Mouse (Mus musculus) testis, postnatal 14 days (tissue): ENCODE measurements at regions not wholly inside any gene's neighbourhood (a gene's known extent, or its start where the extent isn't known, plus 50 kb on each side); places are given as distances from the start of the nearest gene placed in this dataset.

Experiments
- DNase-seq: peaks from one replicate; pipeline ENCODE4 v3.0.0; 2021; ENCODE audit warnings: low spot score

- no peak for DNase-seq
Observed at GRCm38 (mm10) chr12:31130434-31130833, 56.8 kb downstream of the Fam110c start.

GRCm38 (mm10) chr12:31134465-31134992 is 60.9 kb downstream of the Fam110c start:
- DNase-seq = no peak

DNA sequence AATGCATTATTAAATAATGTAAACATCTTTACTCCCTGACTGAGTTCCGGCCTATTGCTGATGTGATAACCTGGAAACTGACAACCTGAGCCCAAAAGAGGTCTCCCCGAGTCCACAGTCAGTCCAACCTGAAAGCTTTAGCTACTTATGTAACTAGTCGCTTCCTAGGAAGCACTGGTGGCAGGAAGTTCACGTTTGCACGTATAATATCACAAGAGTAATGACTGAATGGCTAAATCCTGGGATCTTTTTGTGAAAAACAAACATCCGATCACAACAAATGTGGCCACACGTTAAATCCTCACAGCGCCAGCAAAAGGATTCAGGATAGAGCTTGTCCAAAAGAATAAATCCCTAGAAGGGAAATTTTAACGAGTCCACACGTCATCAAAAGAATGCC is 62.7 kb downstream of the Fam110c start:
- no peak for DNase-seq

DNA sequence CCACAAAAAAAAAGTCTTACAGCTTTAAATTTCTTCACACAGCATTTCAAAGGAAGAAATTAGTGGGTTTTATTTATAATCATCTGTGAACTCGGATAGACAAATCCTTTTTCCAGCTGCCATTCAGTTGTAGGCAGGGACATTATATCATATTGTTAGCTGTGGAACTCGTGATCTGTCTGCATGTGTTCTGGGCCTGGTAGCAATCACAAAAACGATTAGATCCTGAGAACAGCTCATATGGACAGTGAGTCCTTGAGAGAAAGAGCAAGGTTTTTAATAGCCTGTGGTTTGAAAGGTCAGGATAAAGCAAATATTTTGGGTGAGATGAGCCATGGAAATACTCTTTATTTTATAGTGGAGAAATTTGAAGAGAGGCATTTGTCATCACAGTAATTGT is 63.2 kb downstream of the Fam110c start:
- DNase-seq = no peak

DNA sequence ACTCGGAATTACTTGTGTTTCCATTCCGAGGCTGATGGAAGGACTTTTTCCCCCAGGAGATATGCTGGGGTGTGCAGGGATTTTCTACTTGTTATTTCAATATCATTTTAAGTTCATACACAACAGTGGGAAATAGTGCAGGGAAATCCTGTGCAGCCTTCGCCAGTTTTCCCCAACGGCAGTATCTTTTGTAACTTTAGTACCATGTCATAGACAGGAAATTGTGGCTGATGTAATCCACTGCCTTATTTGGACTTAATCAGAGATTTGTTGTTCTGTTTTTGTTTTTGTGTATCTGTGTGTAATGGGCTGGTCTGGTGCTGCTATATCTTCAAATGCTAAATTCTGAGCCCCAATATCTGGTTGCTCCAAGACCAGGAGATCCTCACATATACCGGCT is 63.8 kb downstream of the Fam110c start:
- DNase-seq = no peak

- DNase-seq = no peak
Observed at GRCm38 (mm10) chr12:31139853-31140252, 66.2 kb downstream of the Fam110c start.

DNA sequence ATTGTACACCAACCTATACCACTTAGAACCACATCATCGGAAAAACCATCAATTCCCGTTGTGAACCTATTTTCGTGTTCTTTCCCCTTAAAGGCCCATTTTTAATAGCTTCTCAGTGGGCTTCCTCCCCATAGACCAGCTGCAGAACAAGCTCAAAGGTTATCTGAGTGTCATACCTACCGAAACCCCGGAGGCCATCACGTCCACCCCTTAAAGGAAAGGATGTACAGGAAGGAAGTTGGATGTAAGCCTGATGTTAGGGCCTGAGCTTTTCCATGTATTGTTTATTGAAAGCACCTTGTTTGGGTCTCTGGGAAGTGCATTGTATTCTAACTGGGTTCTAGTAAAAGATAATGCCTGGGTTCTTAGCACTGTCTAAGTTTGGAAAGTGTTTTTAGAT is 69.6 kb downstream of the Fam110c start:
- DNase-seq = no peak

- DNase-seq = no peak
Observed at GRCm38 (mm10) chr12:31145032-31145781, 71.5 kb downstream of the Fam110c start.

DNA sequence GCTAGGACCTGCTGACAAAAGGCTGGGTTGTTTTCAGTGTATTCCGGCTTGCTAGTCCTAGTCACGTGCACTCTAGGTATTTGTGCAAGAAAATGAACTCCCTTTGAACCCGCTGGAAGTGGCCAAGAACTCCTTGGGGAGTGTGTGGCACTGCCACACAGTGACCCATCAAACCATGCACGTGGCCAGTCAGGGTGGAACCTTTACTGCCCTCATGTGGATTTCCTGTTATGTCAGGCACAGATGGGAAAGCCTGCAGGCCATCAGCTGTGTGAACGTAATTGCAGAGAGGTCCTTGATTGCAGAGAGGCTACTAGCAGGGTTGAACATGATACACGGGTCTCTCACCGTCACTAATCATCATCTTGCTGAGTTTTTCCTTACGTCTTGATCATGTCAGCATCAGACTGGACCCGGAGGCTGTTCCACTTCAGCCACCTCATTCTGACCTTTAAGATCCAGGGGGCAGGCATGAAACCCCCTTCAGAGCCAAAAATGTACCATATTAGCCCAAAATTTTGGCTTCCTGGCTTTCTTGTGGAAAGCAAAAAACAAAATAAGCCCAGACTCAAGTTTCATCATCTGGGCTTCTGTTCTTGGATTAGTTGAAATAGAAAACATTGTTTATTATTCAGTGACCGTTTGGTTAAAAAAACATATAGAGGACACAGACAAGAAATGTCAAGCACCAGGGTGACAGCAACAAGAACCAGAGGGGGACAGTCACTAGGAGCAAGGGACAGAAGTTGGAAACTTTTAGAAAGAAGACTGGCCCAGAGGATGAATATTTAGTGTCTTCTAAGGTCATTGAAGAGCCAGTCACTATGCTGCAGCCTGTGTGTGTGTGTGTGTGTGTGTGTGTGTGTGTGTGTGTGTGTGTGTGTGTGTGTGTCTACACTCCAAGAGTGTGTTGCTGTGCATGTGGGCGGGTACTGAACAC is 75.0 kb downstream of the Fam110c start:
- DNase-seq = no peak

GRCm38 (mm10) chr12:31153720-31154119 is 80.1 kb downstream of the Fam110c start:
- DNase-seq = no peak

GRCm38 (mm10) chr12:31154608-31155011 is 80.9 kb downstream of the Fam110c start:
- peak; percentile 47 for DNase-seq

- DNase-seq = no peak
Observed at GRCm38 (mm10) chr12:31156154-31156720, 82.6 kb downstream of the Fam110c start.

- no peak for DNase-seq
Observed at GRCm38 (mm10) chr12:31157453-31157852, 83.1 kb upstream of the Gm6993 start.

GRCm38 (mm10) chr12:31157890-31158289 is 82.7 kb upstream of the Gm6993 start:
- DNase-seq = no peak

GRCm38 (mm10) chr12:31158885-31159284 is 81.7 kb upstream of the Gm6993 start:
- no peak for DNase-seq

DNA sequence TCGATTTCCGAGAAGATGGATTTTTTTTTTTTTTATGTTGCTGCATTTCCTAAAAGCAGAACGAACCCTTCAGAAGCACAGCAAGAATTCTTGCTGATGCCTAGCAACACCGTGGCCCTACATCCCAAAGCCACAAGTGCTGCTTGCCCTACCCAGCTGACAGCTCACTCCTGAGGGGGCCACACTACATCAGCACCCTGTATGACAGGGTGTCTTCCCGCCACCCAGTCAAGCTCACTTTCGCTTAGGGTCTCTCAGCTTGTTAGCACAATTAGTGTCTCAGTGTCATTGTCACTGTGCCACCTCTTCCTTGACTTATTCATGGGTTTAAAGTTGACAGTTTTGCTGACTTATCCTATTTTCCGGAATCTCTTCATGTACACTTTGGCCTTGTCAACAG is 81.2 kb upstream of the Gm6993 start:
- no peak for DNase-seq

DNA sequence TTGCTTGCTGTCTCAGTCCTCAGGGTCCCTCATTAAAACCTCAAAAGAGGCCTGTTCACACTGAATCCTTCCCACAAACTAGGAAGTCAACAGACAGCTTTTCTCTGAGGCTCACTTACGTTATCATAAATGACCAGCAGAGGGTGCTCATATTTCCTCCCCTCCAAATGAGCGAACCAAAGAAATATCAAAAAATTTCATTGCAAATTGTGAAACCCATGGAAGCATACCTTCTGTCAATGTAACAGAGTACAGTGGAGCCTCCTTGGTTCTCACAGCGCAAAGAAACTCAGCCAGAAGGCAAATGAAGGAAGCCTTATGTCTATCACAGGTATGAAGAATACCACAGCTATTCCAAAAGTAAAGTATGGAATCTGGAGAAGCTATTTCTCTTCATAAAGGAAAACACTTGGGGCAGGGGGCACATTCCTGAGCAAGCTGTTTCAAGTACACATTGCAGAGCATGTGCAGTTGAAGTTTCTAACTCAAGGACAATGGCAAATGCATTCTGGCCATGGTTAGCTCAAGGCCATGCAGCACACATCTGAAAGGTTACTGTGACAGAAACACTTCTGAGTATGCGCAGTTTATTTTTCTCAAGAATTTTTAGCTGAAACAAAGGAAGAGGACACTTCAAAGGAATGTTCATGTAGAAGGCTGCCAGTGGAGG is 72.2 kb upstream of the Gm6993 start:
- no peak for DNase-seq

DNA sequence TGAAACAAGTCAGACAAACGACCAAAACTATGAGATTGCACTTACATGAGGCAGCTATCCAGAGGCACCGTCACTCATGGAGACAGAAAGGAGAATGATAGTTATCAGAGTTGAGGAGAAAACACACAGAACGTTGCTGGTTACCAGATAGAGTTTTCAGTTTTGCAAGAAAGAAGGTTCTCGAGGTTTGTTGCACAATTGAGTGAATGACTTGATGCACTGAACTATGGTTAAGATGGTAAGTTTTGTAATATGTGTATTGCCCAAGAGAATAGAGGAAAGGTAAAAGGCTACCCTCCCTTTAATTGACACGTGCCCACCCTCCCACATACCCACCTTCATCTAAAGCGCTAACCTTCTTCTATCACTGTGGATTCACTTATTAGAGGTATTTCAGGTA is 70.5 kb upstream of the Gm6993 start:
- no peak for DNase-seq

DNA sequence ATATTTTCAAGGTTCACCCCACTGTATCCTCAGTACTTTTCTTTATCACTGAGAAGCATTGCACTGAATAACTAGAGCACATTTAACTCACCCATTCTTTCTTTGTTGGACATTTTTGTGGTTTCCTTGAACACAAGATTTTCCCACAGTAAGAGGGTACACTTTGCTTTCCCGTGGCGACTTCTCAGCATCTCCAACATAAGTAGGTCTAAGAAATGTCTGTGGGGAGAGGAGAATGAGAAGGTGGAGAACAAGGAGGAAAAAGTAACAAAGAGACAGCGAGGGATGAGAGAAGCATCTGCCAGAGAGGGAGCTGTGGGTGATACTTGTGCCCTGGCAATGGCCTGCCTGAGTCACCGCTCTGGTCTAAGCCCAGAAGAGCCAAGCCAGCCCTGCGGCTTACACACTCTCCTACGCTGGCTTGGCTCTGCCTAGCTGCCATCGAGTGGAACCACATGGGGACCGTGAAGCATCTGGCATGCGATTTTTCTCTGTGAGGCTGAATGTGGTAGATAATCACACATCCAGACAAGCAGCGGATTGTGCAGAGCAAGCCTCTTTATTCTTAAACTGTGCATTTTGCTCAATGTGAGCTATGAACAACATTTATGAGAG is 69.9 kb upstream of the Gm6993 start:
- no peak for DNase-seq

- no peak for DNase-seq
Observed at GRCm38 (mm10) chr12:31171992-31172391, 68.6 kb upstream of the Gm6993 start.

GRCm38 (mm10) chr12:31172451-31173318 is 67.9 kb upstream of the Gm6993 start:
- no peak for DNase-seq
